Mouse (Mus musculus): Measurements from ENCODE around the gene Tspan9.

Tspan9 gene

GRCm38 (mm10) chr6:127935105-127935504, 208.3 kb downstream of the Tspan9 start:
- Histone ChIP-seq H3K27me3 (ENCODE audit: control insufficient read depth, insufficient read depth, low read length, poor library complexity, severe bottlenecking) (no peaks in the 10 kb centered on the region), H3K36me3 (ENCODE audit: control insufficient read depth, insufficient read depth, low read length, poor library complexity, severe bottlenecking) (no peaks in the 10 kb centered on the region)
- no peak for DNase-seq (ENCODE audit: low read depth, low spot score)

DNA sequence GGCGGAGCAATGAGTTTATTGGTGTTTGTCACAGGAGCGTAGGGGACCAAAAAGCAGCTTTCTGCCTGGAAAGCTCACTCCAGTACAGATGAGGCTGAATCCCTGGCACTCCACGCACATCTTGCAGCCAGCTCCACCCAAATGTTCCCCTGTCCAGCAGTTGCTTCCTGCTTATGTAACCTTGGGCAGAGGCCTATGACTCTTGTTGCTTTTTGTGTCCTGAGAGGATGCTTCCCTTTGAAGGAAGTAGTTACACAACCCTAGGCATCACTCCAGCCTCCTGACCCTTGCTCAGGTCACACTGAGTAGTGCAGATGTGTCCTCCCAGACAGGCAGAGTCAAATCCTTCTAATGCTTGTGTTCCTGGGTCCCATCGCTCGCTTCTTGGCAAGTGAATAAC, 209.6 kb downstream of the Tspan9 start:
- no peak for DNase-seq (ENCODE audit: low read depth, low spot score)
- no peaks in the 10 kb centered on the region for H3K36me3 ChIP-seq (ENCODE audit: control insufficient read depth, insufficient read depth, low read length, poor library complexity, severe bottlenecking)
- H3K27me3 ChIP-seq (ENCODE audit: control insufficient read depth, insufficient read depth, low read length, poor library complexity, severe bottlenecking), result no peaks in the 10 kb centered on the region

DNA sequence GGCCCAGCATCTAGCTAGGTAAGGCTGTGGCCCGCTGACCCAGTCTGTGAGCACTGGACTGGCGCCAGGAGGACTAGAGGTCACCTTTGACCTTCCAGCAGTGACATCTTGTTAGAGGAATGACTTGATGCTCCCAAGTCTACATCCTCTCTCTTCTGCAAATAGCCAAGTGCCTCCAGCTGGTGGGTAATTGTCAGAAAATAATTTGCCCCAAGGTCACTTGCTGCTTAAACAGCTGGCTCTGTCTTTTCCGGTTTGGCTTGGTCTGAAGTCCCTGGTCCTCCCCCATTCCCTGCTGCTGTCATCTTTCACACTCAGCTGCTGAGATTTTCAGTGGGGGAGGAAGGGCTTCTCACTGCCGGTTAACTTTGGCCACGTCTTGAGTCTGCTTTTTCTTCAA, 210.7 kb downstream of the Tspan9 start:
- H3K27me3 ChIP-seq (ENCODE audit: control insufficient read depth, insufficient read depth, low read length, poor library complexity, severe bottlenecking), result no peaks in the 10 kb centered on the region
- DNase-seq (ENCODE audit: low read depth, low spot score), result no peak
- no peaks in the 10 kb centered on the region for H3K36me3 ChIP-seq (ENCODE audit: control insufficient read depth, insufficient read depth, low read length, poor library complexity, severe bottlenecking)

GRCm38 (mm10) chr6:127928682-127929081, 214.7 kb downstream of the Tspan9 start:
- Histone ChIP-seq H3K27me3 (ENCODE audit: control insufficient read depth, insufficient read depth, low read length, poor library complexity, severe bottlenecking) (no peaks in the 10 kb centered on the region), H3K36me3 (ENCODE audit: control insufficient read depth, insufficient read depth, low read length, poor library complexity, severe bottlenecking) (no peaks in the 10 kb centered on the region)
- DNase-seq (ENCODE audit: low read depth, low spot score), result no peak

DNA sequence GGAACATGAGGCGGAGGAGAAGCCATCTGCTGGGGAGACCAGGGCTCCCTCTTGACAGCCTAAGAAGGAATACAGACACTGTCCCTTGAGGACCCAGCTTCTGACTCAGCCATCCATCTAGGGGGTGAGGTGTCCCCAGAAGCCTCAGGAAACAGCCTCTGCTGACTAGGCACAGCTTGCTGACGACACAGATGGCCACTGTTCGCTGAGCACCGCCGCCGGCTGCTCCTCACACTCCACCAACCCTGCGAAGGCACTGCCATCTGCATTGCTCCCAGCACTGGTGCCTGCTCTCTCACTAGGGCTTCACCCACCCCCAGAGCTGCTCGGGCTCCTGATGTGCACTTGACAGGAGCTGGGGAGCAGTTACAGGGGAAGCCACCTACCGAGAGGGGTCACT, 217.5 kb downstream of the Tspan9 start:
- Histone ChIP-seq H3K36me3 (ENCODE audit: control insufficient read depth, insufficient read depth, low read length, poor library complexity, severe bottlenecking) (no peaks in the 10 kb centered on the region), H3K27me3 (ENCODE audit: control insufficient read depth, insufficient read depth, low read length, poor library complexity, severe bottlenecking) (no peaks in the 10 kb centered on the region)
- no peak for DNase-seq (ENCODE audit: low read depth, low spot score)

GRCm38 (mm10) chr6:127924750-127925149, 218.6 kb downstream of the Tspan9 start:
- no peak for DNase-seq (ENCODE audit: low read depth, low spot score)
- Histone ChIP-seq H3K36me3 (ENCODE audit: control insufficient read depth, insufficient read depth, low read length, poor library complexity, severe bottlenecking) (no peaks in the 10 kb centered on the region), H3K27me3 (ENCODE audit: control insufficient read depth, insufficient read depth, low read length, poor library complexity, severe bottlenecking) (no peaks in the 10 kb centered on the region)

- no peaks in the 10 kb centered on the region for H3K27me3 ChIP-seq (ENCODE audit: control insufficient read depth, insufficient read depth, low read length, poor library complexity, severe bottlenecking)
- no peaks in the 10 kb centered on the region for H3K36me3 ChIP-seq (ENCODE audit: control insufficient read depth, insufficient read depth, low read length, poor library complexity, severe bottlenecking)
- no peak for DNase-seq (ENCODE audit: low read depth, low spot score)
These were observed 220.1 kb downstream of the Tspan9 start for GRCm38 (mm10) chr6:127923296-127923695.

- Histone ChIP-seq H3K36me3 (ENCODE audit: control insufficient read depth, insufficient read depth, low read length, poor library complexity, severe bottlenecking) (no peaks in the 10 kb centered on the region), H3K27me3 (ENCODE audit: control insufficient read depth, insufficient read depth, low read length, poor library complexity, severe bottlenecking) (no peaks in the 10 kb centered on the region)
- no peak for DNase-seq (ENCODE audit: low read depth, low spot score)
These were observed 221.4 kb downstream of the Tspan9 start for GRCm38 (mm10) chr6:127921996-127922395.

GRCm38 (mm10) chr6:127920652-127921051, 222.7 kb downstream of the Tspan9 start:
- Histone ChIP-seq H3K36me3 (ENCODE audit: control insufficient read depth, insufficient read depth, low read length, poor library complexity, severe bottlenecking) (no peaks in the 10 kb centered on the region), H3K27me3 (ENCODE audit: control insufficient read depth, insufficient read depth, low read length, poor library complexity, severe bottlenecking) (no peaks in the 10 kb centered on the region)
- peak; percentile 38 for DNase-seq (ENCODE audit: low read depth, low spot score)

- no peak for DNase-seq (ENCODE audit: low read depth, low spot score)
- no peaks in the 10 kb centered on the region for H3K36me3 ChIP-seq (ENCODE audit: control insufficient read depth, insufficient read depth, low read length, poor library complexity, severe bottlenecking)
- no peaks in the 10 kb centered on the region for H3K27me3 ChIP-seq (ENCODE audit: control insufficient read depth, insufficient read depth, low read length, poor library complexity, severe bottlenecking)
These were observed 223.9 kb downstream of the Tspan9 start for GRCm38 (mm10) chr6:127919491-127919890.

DNA sequence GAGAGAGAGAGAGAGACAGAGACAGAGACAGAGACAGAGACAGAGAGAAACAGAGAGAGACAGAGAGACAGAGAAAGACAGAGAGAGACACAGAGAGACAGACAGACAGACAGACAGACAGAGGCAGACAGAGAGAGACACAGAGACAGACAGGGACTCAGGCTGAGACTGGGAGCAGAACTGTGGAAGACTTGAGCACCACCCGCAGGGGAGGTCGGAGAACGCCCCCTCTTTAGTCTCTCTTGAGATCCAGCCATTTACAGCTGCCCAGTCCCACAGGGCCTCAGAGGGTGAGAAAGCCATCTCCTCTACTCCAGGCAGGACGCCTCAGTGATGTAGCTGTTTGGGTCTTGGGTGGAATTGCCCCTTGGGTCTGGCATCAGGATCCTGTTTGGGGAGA, 225.7 kb downstream of the Tspan9 start:
- no peaks in the 10 kb centered on the region for H3K27me3 ChIP-seq (ENCODE audit: control insufficient read depth, insufficient read depth, low read length, poor library complexity, severe bottlenecking)
- no peak for DNase-seq (ENCODE audit: low read depth, low spot score)

DNA sequence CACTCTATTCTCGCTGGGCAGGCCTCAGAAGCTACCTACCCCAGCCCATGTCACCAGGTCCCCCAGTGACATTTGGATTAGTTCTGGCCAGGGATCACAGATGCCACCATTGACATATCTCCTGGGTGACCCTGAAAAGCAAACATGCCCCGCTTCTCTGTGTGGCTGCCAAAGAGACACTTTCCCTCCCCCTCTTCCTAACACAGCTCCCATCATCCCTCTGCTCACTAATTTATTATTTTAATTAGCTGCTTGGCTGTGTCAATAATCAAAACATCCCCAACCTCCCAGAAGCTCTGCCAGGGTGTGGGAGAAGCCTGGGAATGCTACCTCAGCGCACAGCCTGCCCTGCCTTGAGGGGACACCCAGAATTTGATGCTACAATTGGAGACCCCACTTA, 226.4 kb downstream of the Tspan9 start:
- H3K36me3 ChIP-seq (ENCODE audit: control insufficient read depth, insufficient read depth, low read length, poor library complexity, severe bottlenecking), result no peaks in the 10 kb centered on the region
- no peaks in the 10 kb centered on the region for H3K27me3 ChIP-seq (ENCODE audit: control insufficient read depth, insufficient read depth, low read length, poor library complexity, severe bottlenecking)
- no peak for DNase-seq (ENCODE audit: low read depth, low spot score)

More for the DNA sequence above, 225.7 kb downstream of the Tspan9 start:
- H3K36me3 ChIP-seq (ENCODE audit: control insufficient read depth, insufficient read depth, low read length, poor library complexity, severe bottlenecking), result no peaks in the 10 kb centered on the region

DNA sequence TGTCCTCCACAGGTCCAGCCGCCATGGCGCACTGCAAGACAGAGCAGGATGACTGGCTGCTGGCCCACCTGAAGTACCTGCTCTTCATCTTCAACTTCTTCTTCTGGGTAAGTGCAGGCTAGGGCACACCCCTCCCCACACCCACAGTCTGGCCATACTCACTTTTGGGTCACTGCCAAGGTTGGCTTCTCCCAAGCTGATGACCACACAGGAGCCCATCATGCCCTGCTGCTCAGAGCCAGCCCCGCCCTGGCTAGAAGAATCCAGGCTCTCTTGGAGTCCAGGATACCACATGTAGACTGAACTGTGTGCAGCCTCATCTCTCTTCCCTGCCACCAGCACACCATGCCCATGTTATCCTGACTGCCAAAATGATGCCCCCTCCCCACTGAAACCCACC, 230.5 kb downstream of the Tspan9 start:
- Histone ChIP-seq H3K36me3 (ENCODE audit: control insufficient read depth, insufficient read depth, low read length, poor library complexity, severe bottlenecking) (no peaks in the 10 kb centered on the region), H3K27me3 (ENCODE audit: control insufficient read depth, insufficient read depth, low read length, poor library complexity, severe bottlenecking) (no peaks in the 10 kb centered on the region)
- DNase-seq (ENCODE audit: low read depth, low spot score), result no peak

DNA sequence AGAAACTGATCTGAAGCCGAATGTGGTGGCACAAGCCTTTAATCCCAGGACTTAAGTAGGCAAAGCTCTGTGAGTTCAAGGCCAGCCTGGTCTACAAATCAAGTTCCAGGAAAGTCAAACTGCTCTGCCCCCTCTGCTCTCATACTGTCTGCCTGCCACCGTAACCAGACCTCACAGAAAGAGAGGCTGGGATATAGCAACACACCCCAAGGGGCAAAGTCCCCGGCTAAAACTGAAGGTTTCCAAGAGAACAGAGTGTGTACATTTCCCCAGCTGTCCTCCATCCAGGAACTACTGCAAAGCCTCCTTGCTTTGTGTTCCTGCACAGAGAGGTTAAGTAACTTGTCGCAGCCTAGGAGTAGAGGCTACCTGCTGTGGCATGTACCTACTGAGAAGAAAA, 231.7 kb downstream of the Tspan9 start:
- DNase-seq (ENCODE audit: low read depth, low spot score), result no peak
- H3K27me3 ChIP-seq (ENCODE audit: control insufficient read depth, insufficient read depth, low read length, poor library complexity, severe bottlenecking), result no peaks in the 10 kb centered on the region
- H3K36me3 ChIP-seq (ENCODE audit: control insufficient read depth, insufficient read depth, low read length, poor library complexity, severe bottlenecking), result no peaks in the 10 kb centered on the region

All from splenic B cell, adult 2 months (primary cell).